Mouse (Mus musculus): ENCODE measurements around the gene Insrr. TPM values are rescaled to one million over a fixed set of nuclear protein-coding genes. Genes with fewer than 3 reads are reported as not detected.

The Insrr gene
- 0.25 and 0.27 TPM in 2 replicates for polyA plus RNA-seq (2012; rRNA removed)

- H3K4me1 ChIP-seq (ENCODE audit: control insufficient read depth, insufficient read depth, low read length), result no peaks in the 10 kb centered on the region
- TF ChIP-seq CTCF (IDR thresholded peaks at IDR 0.05; ENCODE audit: extremely low read depth, insufficient read depth, low read length) (no peak), POLR2A (IDR thresholded peaks at IDR 0.05; ENCODE audit: extremely low read depth, insufficient read depth, low read length) (no peak)
- H3K27ac ChIP-seq (ENCODE audit: insufficient read depth, low read length), result no peak within 1 kb of the TSS
- no peak within 1 kb of the TSS for H3K4me3 ChIP-seq (ENCODE audit: insufficient read depth, low read length)
Observed at GRCm38 (mm10) chr3:87796736-87797334, at the start of gene Insrr. TSS of gene Insrr (plus strand) at chr3:87796951.

- no peaks in the 10 kb centered on the region for H3K4me1 ChIP-seq (ENCODE audit: control insufficient read depth, insufficient read depth, low read length)
- no peak for TF ChIP-seq CTCF (IDR thresholded peaks at IDR 0.05; ENCODE audit: extremely low read depth, insufficient read depth, low read length)
- no peak for TF ChIP-seq POLR2A (IDR thresholded peaks at IDR 0.05; ENCODE audit: extremely low read depth, insufficient read depth, low read length)
Observed at GRCm38 (mm10) chr3:87748431-87748830, 48.3 kb upstream of the Insrr start, which contains the start of gene Lrrc71. TSS of gene Lrrc71 (minus strand) at chr3:87748625.

GRCm38 (mm10) chr3:87749036-87749435 is 47.7 kb upstream of the Insrr start:
- H3K27ac ChIP-seq (ENCODE audit: insufficient read depth, low read length), result no peak overlapping the region
- H3K4me3 ChIP-seq (ENCODE audit: insufficient read depth, low read length), result no peak overlapping the region
- H3K4me1 ChIP-seq (ENCODE audit: control insufficient read depth, insufficient read depth, low read length), result no peaks in the 10 kb centered on the region
- no peak for TF ChIP-seq POLR2A (IDR thresholded peaks at IDR 0.05; ENCODE audit: extremely low read depth, insufficient read depth, low read length)
- TF ChIP-seq CTCF (IDR thresholded peaks at IDR 0.05; ENCODE audit: extremely low read depth, insufficient read depth, low read length), result peak; percentile 92

More at GRCm38 (mm10) chr3:87748431-87748830, 48.3 kb upstream of the Insrr start, which contains the start of gene Lrrc71:
- Histone ChIP-seq H3K27ac (ENCODE audit: insufficient read depth, low read length) (no peak within 1 kb of the TSS), H3K4me3 (ENCODE audit: insufficient read depth, low read length) (no peak within 1 kb of the TSS)

GRCm38 (mm10) chr3:87749977-87750376 is 46.8 kb upstream of the Insrr start:
- Histone ChIP-seq H3K27ac (ENCODE audit: insufficient read depth, low read length) (no peak overlapping the region), H3K4me3 (ENCODE audit: insufficient read depth, low read length) (no peak overlapping the region), H3K4me1 (ENCODE audit: control insufficient read depth, insufficient read depth, low read length) (no peaks in the 10 kb centered on the region)
- no peak for TF ChIP-seq POLR2A (IDR thresholded peaks at IDR 0.05; ENCODE audit: extremely low read depth, insufficient read depth, low read length)
- TF ChIP-seq CTCF (IDR thresholded peaks at IDR 0.05; ENCODE audit: extremely low read depth, insufficient read depth, low read length), result no peak

- no peaks in the 10 kb centered on the region for H3K4me1 ChIP-seq (ENCODE audit: control insufficient read depth, insufficient read depth, low read length)
- TF ChIP-seq CTCF (IDR thresholded peaks at IDR 0.05; ENCODE audit: extremely low read depth, insufficient read depth, low read length) (no peak), POLR2A (IDR thresholded peaks at IDR 0.05; ENCODE audit: extremely low read depth, insufficient read depth, low read length) (no peak)
- H3K27ac ChIP-seq (ENCODE audit: insufficient read depth, low read length), result no peak overlapping the region
- no peak overlapping the region for H3K4me3 ChIP-seq (ENCODE audit: insufficient read depth, low read length)
Observed at GRCm38 (mm10) chr3:87752567-87752966, 44.2 kb upstream of the Insrr start.

- TF ChIP-seq CTCF (IDR thresholded peaks at IDR 0.05; ENCODE audit: extremely low read depth, insufficient read depth, low read length), result no peak
- Histone ChIP-seq H3K4me1 (ENCODE audit: control insufficient read depth, insufficient read depth, low read length) (no peaks in the 10 kb centered on the region), H3K4me3 (ENCODE audit: insufficient read depth, low read length) (no peak overlapping the region), H3K27ac (ENCODE audit: insufficient read depth, low read length) (no peak overlapping the region)
Observed at GRCm38 (mm10) chr3:87753829-87754228, 42.9 kb upstream of the Insrr start.

- no peak overlapping the region for H3K27ac ChIP-seq (ENCODE audit: insufficient read depth, low read length)
- H3K4me1 ChIP-seq (ENCODE audit: control insufficient read depth, insufficient read depth, low read length), result no peaks in the 10 kb centered on the region
- no peak overlapping the region for H3K4me3 ChIP-seq (ENCODE audit: insufficient read depth, low read length)
- TF ChIP-seq POLR2A (IDR thresholded peaks at IDR 0.05; ENCODE audit: extremely low read depth, insufficient read depth, low read length), result no peak
- peak; percentile 86 for TF ChIP-seq CTCF (IDR thresholded peaks at IDR 0.05; ENCODE audit: extremely low read depth, insufficient read depth, low read length)
Observed at GRCm38 (mm10) chr3:87755964-87756363, 40.8 kb upstream of the Insrr start.

- H3K27ac ChIP-seq (ENCODE audit: insufficient read depth, low read length), result no peak overlapping the region
- TF ChIP-seq CTCF (IDR thresholded peaks at IDR 0.05; ENCODE audit: extremely low read depth, insufficient read depth, low read length) (no peak), POLR2A (IDR thresholded peaks at IDR 0.05; ENCODE audit: extremely low read depth, insufficient read depth, low read length) (no peak)
- no peaks in the 10 kb centered on the region for H3K4me1 ChIP-seq (ENCODE audit: control insufficient read depth, insufficient read depth, low read length)
- no peak overlapping the region for H3K4me3 ChIP-seq (ENCODE audit: insufficient read depth, low read length)
Observed at GRCm38 (mm10) chr3:87756488-87756887, 40.3 kb upstream of the Insrr start.

GRCm38 (mm10) chr3:87758641-87759040 is 38.1 kb upstream of the Insrr start:
- Histone ChIP-seq H3K27ac (ENCODE audit: insufficient read depth, low read length) (no peak overlapping the region), H3K4me1 (ENCODE audit: control insufficient read depth, insufficient read depth, low read length) (no peaks in the 10 kb centered on the region), H3K4me3 (ENCODE audit: insufficient read depth, low read length) (no peak overlapping the region)
- TF ChIP-seq CTCF (IDR thresholded peaks at IDR 0.05; ENCODE audit: extremely low read depth, insufficient read depth, low read length), result no peak
- TF ChIP-seq POLR2A (IDR thresholded peaks at IDR 0.05; ENCODE audit: extremely low read depth, insufficient read depth, low read length), result no peak

Measured in cortical plate, adult 2 months (tissue).